In genomic region chr14:27138891-27139290, GRCm38 (mm10) we compare ENCODE assay signal across 13 mouse cellular contexts. TPM values are rescaled to one million over a fixed set of nuclear protein-coding genes. Genes with fewer than 3 reads are reported as not detected.
A peak's percentile ranks its signal among the peaks of the same experiment; 100 is the strongest.
DNase-seq lines count a peak whose midpoint lies in the region.
"Had no signal": no experiment of that assay in that cellular context is flagged by ENCODE, and none has a peak within 500 bp of the region (broad histone marks: within the 10 kb centered on the region; RNA-seq: fewer than 3 reads in every experiment).

No protein-coding gene starts in this region.

- intact Hi-C loops in left cerebral cortex, postnatal 14 days (cut with DNase I): no loop called here

- peak; percentile 83 for DNase-seq in heart, adult 11 months
- no peak for DNase-seq in heart, adult 18-20 months
- peak; percentile 38 to 39 for DNase-seq in left cerebral cortex, postnatal 14 days (ENCODE audit: low spot score in 2 of 2)
- DNase-seq in left cerebral cortex, adult 11 months (ENCODE audit: low spot score): no peak
- peak; percentile 49 to 54 for DNase-seq in layer of hippocampus, adult 8-10 months (ENCODE audit: low spot score in 2 of 2)
- DNase-seq in right cerebral cortex, postnatal 4 days: peak; percentile 8
- DNase-seq in cerebellum, adult 9-10 months: no peak
- no peak for DNase-seq in adrenal gland, adult 2 months
- DNase-seq: adrenal gland, postnatal 10 days; cerebellum, adult 18-20 months; kidney, postnatal 36 days; lung, postnatal 14 days; thymus, postnatal 36 days had no signal

RNA-seq across cellular contexts. Expression of gene Arhgef3, which starts 24.2 kb away (rescaled TPM):
- 10 to 100 TPM; 24.5 to 26.1 TPM for total RNA-seq in heart, adult 18-20 months (2021)
- total RNA-seq in left cerebral cortex, postnatal 14 days (2021): 10 to 100 TPM; 50.4 to 50.5 TPM
- total RNA-seq in layer of hippocampus, adult 8-10 months (2022): 10 to 100 TPM; 68.5 to 86.1 (median 79.8) TPM
- 10 to 100 TPM; 39.8 to 44.1 TPM for total RNA-seq in adrenal gland, adult 2 months (2021)
- polyA plus RNA-seq in adrenal gland, adult 2 months (2012; rRNA removed): 7.1 and 8.2 TPM in 2 replicates

Comparison
In these comparisons a context has a peak if more than half of its experiments do, and no peak if none do; other contexts are left out.
1. DNase-seq: peak in heart, adult 11 months (single experiment), left cerebral cortex, postnatal 14 days (2 of 2), layer of hippocampus, adult 8-10 months (2 of 2) and right cerebral cortex, postnatal 4 days (single experiment); none in heart, adult 18-20 months (0 of 2), left cerebral cortex, adult 11 months (single experiment), cerebellum, adult 9-10 months (single experiment) and adrenal gland, adult 2 months (single experiment).